10 mouse cellular contexts compared by ENCODE assay signal in the genomic region with DNA sequence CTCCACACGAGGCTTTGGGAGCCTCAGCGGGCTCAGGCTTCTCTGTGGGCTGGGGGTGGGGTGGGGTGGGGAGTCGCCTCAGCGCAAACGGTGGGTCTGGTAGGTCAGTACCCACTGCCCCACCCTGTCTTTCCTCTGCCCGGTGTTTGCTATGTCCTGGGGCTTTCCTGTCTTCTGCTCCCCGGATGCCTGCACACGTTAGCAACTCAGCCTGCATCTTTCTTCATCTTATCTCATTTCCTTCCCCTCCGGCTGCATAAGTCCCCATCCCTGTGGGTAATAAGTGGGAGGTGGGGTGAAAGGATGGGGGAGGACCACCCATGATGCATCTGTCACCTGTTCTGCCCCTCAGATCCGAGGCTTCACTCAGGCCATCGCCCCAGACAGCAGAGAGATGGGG. TPM values are rescaled to one million over a fixed set of nuclear protein-coding genes. Genes with fewer than 3 reads are reported as not detected.
DNase-seq lines count a peak whose midpoint lies in the region; ATAC-seq lines count a peak whose summit lies in the region.
"Had no signal": no experiment of that assay in that cellular context is flagged by ENCODE, and none has a peak within 500 bp of the region (broad histone marks: within the 10 kb centered on the region; RNA-seq: fewer than 3 reads in every experiment).

No protein-coding gene starts in this region.

- no peak overlapping the region; the same call in 1 of the 2 replicates for H3K9ac ChIP-seq in heart, embryonic 14.5 days (ENCODE audit: low read length)
- H3K9ac ChIP-seq in midbrain, embryonic 11.5 days (ENCODE audit: low read length), result peak overlapping the region; percentile 26; the same call in 1 of the 2 replicates
- no peak overlapping the region for H3K9ac ChIP-seq in midbrain, embryonic 16.5 days (ENCODE audit: low read depth, low read length)
- H3K9ac ChIP-seq in intestine, embryonic 14.5 days (ENCODE audit: low read length), result 0 out of 2 replicates have a peak overlapping the region, but pooled peaks have one; percentile 25
- peak overlapping the region; percentile 34; the same call in 1 of the 2 replicates for H3K9ac ChIP-seq in neural tube, embryonic 14.5 days (replicated peaks; ENCODE audit: low read depth, low read length)
- no peak overlapping the region for H3K9ac ChIP-seq in forebrain, embryonic 15.5 days (replicated peaks)

- H3K36me3 ChIP-seq in heart, embryonic 14.5 days (ENCODE audit: control insufficient read depth, insufficient read depth, low read length), result no peaks in the 10 kb centered on the region
- H3K36me3 ChIP-seq in midbrain, embryonic 11.5 days (ENCODE audit: control insufficient read depth, insufficient read depth, low read length), result no peaks in the 10 kb centered on the region
- no peaks in the 10 kb centered on the region for H3K36me3 ChIP-seq in midbrain, embryonic 16.5 days (ENCODE audit: control insufficient read depth, insufficient read depth, low read length)
- H3K36me3 ChIP-seq in intestine, embryonic 14.5 days (ENCODE audit: control insufficient read depth, insufficient read depth, low read length), result 0 out of 2 replicates have a peak, but pooled peaks cover 3% of the 10 kb centered on the region
- H3K36me3 ChIP-seq in neural tube, embryonic 14.5 days (ENCODE audit: control insufficient read depth, insufficient read depth, low read length), result 0 out of 2 replicates have a peak, but pooled peaks cover 3% of the 10 kb centered on the region
- no peaks in the 10 kb centered on the region for H3K36me3 ChIP-seq in forebrain, embryonic 15.5 days

- H3K4me3 ChIP-seq in heart, embryonic 14.5 days (ENCODE audit: control insufficient read depth in 1 of 2, insufficient read depth in 1 of 2, low read depth in 1 of 2, low read length in 2 of 2), result no peak overlapping the region
- no peak overlapping the region for H3K4me3 ChIP-seq in midbrain, embryonic 11.5 days (ENCODE audit: low read depth, low read length)
- no peak overlapping the region for H3K4me3 ChIP-seq in midbrain, embryonic 16.5 days (ENCODE audit: low read depth, low read length)
- 0 out of 2 replicates have a peak overlapping the region, but pooled peaks have one; percentile 13 for H3K4me3 ChIP-seq in intestine, embryonic 14.5 days (ENCODE audit: low read depth, low read length)
- no peak overlapping the region for H3K4me3 ChIP-seq in neural tube, embryonic 14.5 days (ENCODE audit: low read depth, low read length)
- no peak overlapping the region for H3K4me3 ChIP-seq in forebrain, embryonic 15.5 days
- H3K4me3 ChIP-seq: erythroblast, embryonic 14.5 days had no signal

- peaks cover 27% of the 10 kb centered on the region for H3K27me3 ChIP-seq in heart, embryonic 14.5 days (ENCODE audit: control insufficient read depth, insufficient read depth, low read length)
- H3K27me3 ChIP-seq in midbrain, embryonic 11.5 days (ENCODE audit: control insufficient read depth, insufficient read depth, low read length), result no peaks in the 10 kb centered on the region
- H3K27me3 ChIP-seq in midbrain, embryonic 16.5 days (ENCODE audit: control insufficient read depth, insufficient read depth, low read depth, low read length), result no peaks in the 10 kb centered on the region
- no peaks in the 10 kb centered on the region for H3K27me3 ChIP-seq in intestine, embryonic 14.5 days (replicated peaks; ENCODE audit: control insufficient read depth, insufficient read depth, low read length)
- no peaks in the 10 kb centered on the region for H3K27me3 ChIP-seq in neural tube, embryonic 14.5 days (ENCODE audit: control insufficient read depth, insufficient read depth, low read length)
- H3K27me3 ChIP-seq in forebrain, embryonic 15.5 days, result no peaks in the 10 kb centered on the region

- no peaks in the 10 kb centered on the region for H3K9me3 ChIP-seq in heart, embryonic 14.5 days (ENCODE audit: control insufficient read depth, low read length)
- no peaks in the 10 kb centered on the region for H3K9me3 ChIP-seq in midbrain, embryonic 11.5 days (ENCODE audit: control insufficient read depth, low read length)
- H3K9me3 ChIP-seq in midbrain, embryonic 16.5 days (replicated peaks; ENCODE audit: control insufficient read depth, low read length, poor library complexity, severe bottlenecking), result no peaks in the 10 kb centered on the region
- no peaks in the 10 kb centered on the region for H3K9me3 ChIP-seq in intestine, embryonic 14.5 days (ENCODE audit: control insufficient read depth, low read length)
- no peaks in the 10 kb centered on the region for H3K9me3 ChIP-seq in neural tube, embryonic 14.5 days (ENCODE audit: control insufficient read depth, low read length)
- no peaks in the 10 kb centered on the region for H3K9me3 ChIP-seq in forebrain, embryonic 15.5 days

- H3K4me2 ChIP-seq in heart, embryonic 14.5 days (ENCODE audit: low read length), result peak overlapping the region; percentile 24
- no peak overlapping the region for H3K4me2 ChIP-seq in midbrain, embryonic 11.5 days
- H3K4me2 ChIP-seq in midbrain, embryonic 16.5 days (ENCODE audit: low read length), result no peak overlapping the region
- peak overlapping the region; percentile 45 for H3K4me2 ChIP-seq in intestine, embryonic 14.5 days (ENCODE audit: low read length)
- H3K4me2 ChIP-seq in neural tube, embryonic 14.5 days (ENCODE audit: low read depth, low read length), result no peak overlapping the region
- H3K4me2 ChIP-seq in forebrain, embryonic 15.5 days (replicated peaks), result no peak overlapping the region

- intact Hi-C loops in heart, postnatal 36 days (cut with DNase I), result no loop called here

- no peak overlapping the region for H3K27ac ChIP-seq in heart, embryonic 14.5 days (replicated peaks in 1 of 2; ENCODE audit: control insufficient read depth in 1 of 2, insufficient read depth in 1 of 2, low read depth in 2 of 2, low read length in 2 of 2)
- no peak overlapping the region for H3K27ac ChIP-seq in midbrain, embryonic 11.5 days (ENCODE audit: low read depth, low read length)
- H3K27ac ChIP-seq in midbrain, embryonic 16.5 days (ENCODE audit: low read length), result no peak overlapping the region
- 0 out of 2 replicates have a peak overlapping the region, but pooled peaks have one; percentile 3 for H3K27ac ChIP-seq in intestine, embryonic 14.5 days (ENCODE audit: low read depth)
- H3K27ac ChIP-seq in neural tube, embryonic 14.5 days (ENCODE audit: low read depth, low read length), result no peak overlapping the region
- H3K27ac ChIP-seq in forebrain, embryonic 15.5 days (replicated peaks), result no peak overlapping the region

- ATAC-seq in heart, embryonic 14.5 days (ENCODE audit: insufficient number of reproducible peaks, insufficient read depth, low FRiP score, low read depth), result no peak
- no peak for ATAC-seq in midbrain, embryonic 11.5 days (ENCODE audit: low FRiP score)
- ATAC-seq in midbrain, embryonic 16.5 days, result no peak
- ATAC-seq in intestine, embryonic 14.5 days (replicated peaks; ENCODE audit: low FRiP score, low TSS enrichment, low read depth), result no peak
- no peak for ATAC-seq in neural tube, embryonic 14.5 days (ENCODE audit: low read depth)
- ATAC-seq in forebrain, embryonic 15.5 days (replicated peaks), result no peak

- 22% methylated on average over 11 of the region's 11 CpGs for WGBS in heart, embryonic 14.5 days
- WGBS in midbrain, embryonic 11.5 days, result 59% methylated on average over 11 of the region's 11 CpGs
- WGBS in midbrain, embryonic 16.5 days, result 47% methylated on average over 11 of the region's 11 CpGs
- WGBS in intestine, embryonic 14.5 days, result 20% methylated on average over 11 of the region's 11 CpGs
- WGBS in neural tube, embryonic 14.5 days, result 64% methylated on average over 11 of the region's 11 CpGs
- WGBS in forebrain, embryonic 15.5 days, result 46% methylated on average over 11 of the region's 11 CpGs

- peaks cover 30 to 47% of the 10 kb centered on the region in 2 experiments for H3K4me1 ChIP-seq in heart, embryonic 14.5 days (ENCODE audit: control insufficient read depth in 2 of 2, insufficient read depth in 2 of 2, low read length in 2 of 2)
- no peaks in the 10 kb centered on the region; the same call in 1 of the 2 replicates for H3K4me1 ChIP-seq in midbrain, embryonic 11.5 days (ENCODE audit: control insufficient read depth, insufficient read depth, low read length)
- no peaks in the 10 kb centered on the region for H3K4me1 ChIP-seq in midbrain, embryonic 16.5 days (ENCODE audit: control insufficient read depth, insufficient read depth, low read length)
- peaks cover 60% of the 10 kb centered on the region for H3K4me1 ChIP-seq in intestine, embryonic 14.5 days (replicated peaks; ENCODE audit: control insufficient read depth, insufficient read depth, low read length)
- no peaks in the 10 kb centered on the region for H3K4me1 ChIP-seq in neural tube, embryonic 14.5 days (ENCODE audit: control insufficient read depth, insufficient read depth, low read length)
- H3K4me1 ChIP-seq in forebrain, embryonic 15.5 days, result no peaks in the 10 kb centered on the region

- no peak for DNase-seq in heart, postnatal 36 days
- DNase-seq in midbrain, embryonic 11.5 days (ENCODE audit: low spot score, missing footprints), result no peak
- no peak for DNase-seq in intestine, embryonic 14.5 days (ENCODE audit: low spot score)
- DNase-seq in cerebellum, adult 9-10 months, result no peak
- DNase-seq: lung, postnatal 36 days had no signal

RNA-seq across cellular contexts. Expression of gene Ptgir, which starts 2.1 kb away (rescaled TPM):
- polyA plus RNA-seq in heart, embryonic 14.5 days (2014; fragmentation: Nextera tagmentation; extraction: Ambion mirVana), result 0.38 and 0.57 TPM in 2 replicates
- 1 to 10 TPM; 2.9 TPM for total RNA-seq in heart, postnatal 36 days (2021)
- polyA plus RNA-seq in midbrain, embryonic 11.5 days (2014; fragmentation: Nextera tagmentation; extraction: Ambion mirVana), result 0.94 and 1.2 TPM in 2 replicates
- 0.22 and 0.23 TPM in 2 replicates for polyA plus RNA-seq in midbrain, embryonic 16.5 days (2015; fragmentation: Nextera tagmentation; extraction: Ambion mirVana)
- 2.2 and 2.3 TPM in 2 replicates for polyA plus RNA-seq in intestine, embryonic 14.5 days (2014; fragmentation: Nextera tagmentation; extraction: Ambion mirVana)
- 1.2 TPM in 1 of 2 replicates, not detected in the other for polyA plus RNA-seq in neural tube, embryonic 14.5 days (2014; fragmentation: Nextera tagmentation; extraction: Ambion mirVana)
- polyA plus RNA-seq in forebrain, embryonic 15.5 days (2015; fragmentation: Nextera tagmentation; extraction: Ambion mirVana), result 0.13 and 0.29 TPM in 2 replicates

RNA-seq across cellular contexts. Expression of gene Calm3, which starts 15.5 kb away (rescaled TPM):
- 119 and 152 TPM in 2 replicates for polyA plus RNA-seq in heart, embryonic 14.5 days (2014; fragmentation: Nextera tagmentation; extraction: Ambion mirVana)
- 100 to 1,000 TPM; 182 to 193 TPM for total RNA-seq in heart, postnatal 36 days (2021)
- 284 and 295 TPM in 2 replicates for polyA plus RNA-seq in midbrain, embryonic 11.5 days (2014; fragmentation: Nextera tagmentation; extraction: Ambion mirVana)
- 405 and 443 TPM in 2 replicates for polyA plus RNA-seq in midbrain, embryonic 16.5 days (2015; fragmentation: Nextera tagmentation; extraction: Ambion mirVana)
- polyA plus RNA-seq in intestine, embryonic 14.5 days (2014; fragmentation: Nextera tagmentation; extraction: Ambion mirVana), result 184 and 190 TPM in 2 replicates
- 412 and 503 TPM in 2 replicates for polyA plus RNA-seq in neural tube, embryonic 14.5 days (2014; fragmentation: Nextera tagmentation; extraction: Ambion mirVana)
- polyA plus RNA-seq in forebrain, embryonic 15.5 days (2015; fragmentation: Nextera tagmentation; extraction: Ambion mirVana), result 291 and 305 TPM in 2 replicates

RNA-seq across cellular contexts. Expression of gene Gng8, which starts 16.8 kb away (rescaled TPM):
- polyA plus RNA-seq in heart, embryonic 14.5 days (2014; fragmentation: Nextera tagmentation; extraction: Ambion mirVana), result 4.2 and 6.9 TPM in 2 replicates
- total RNA-seq in heart, postnatal 36 days (2021), result 1 to 10 TPM in 1 of 2 experiments, under 1 TPM in 1; 0.54 to 1.3 TPM
- 9.7 and 10.2 TPM in 2 replicates for polyA plus RNA-seq in midbrain, embryonic 11.5 days (2014; fragmentation: Nextera tagmentation; extraction: Ambion mirVana)
- polyA plus RNA-seq in midbrain, embryonic 16.5 days (2015; fragmentation: Nextera tagmentation; extraction: Ambion mirVana), result 14.0 and 49.2 TPM in 2 replicates
- polyA plus RNA-seq in intestine, embryonic 14.5 days (2014; fragmentation: Nextera tagmentation; extraction: Ambion mirVana), result 12.5 and 13.9 TPM in 2 replicates
- 0.39 and 9.8 TPM in 2 replicates for polyA plus RNA-seq in neural tube, embryonic 14.5 days (2014; fragmentation: Nextera tagmentation; extraction: Ambion mirVana)
- 4.4 TPM in 2 replicates for polyA plus RNA-seq in forebrain, embryonic 15.5 days (2015; fragmentation: Nextera tagmentation; extraction: Ambion mirVana)
- polyA plus RNA-seq: erythroblast, embryonic 14.5 days had no signal

RNA-seq across cellular contexts. Expression of gene Dact3, which starts 33.2 kb away (rescaled TPM):
- polyA plus RNA-seq in heart, embryonic 14.5 days (2014; fragmentation: Nextera tagmentation; extraction: Ambion mirVana), result 13.2 and 13.8 TPM in 2 replicates
- 10 to 100 TPM; 11.2 to 11.7 TPM for total RNA-seq in heart, postnatal 36 days (2021)
- polyA plus RNA-seq in midbrain, embryonic 11.5 days (2014; fragmentation: Nextera tagmentation; extraction: Ambion mirVana), result 4.8 and 5.3 TPM in 2 replicates
- 2.6 and 3.0 TPM in 2 replicates for polyA plus RNA-seq in midbrain, embryonic 16.5 days (2015; fragmentation: Nextera tagmentation; extraction: Ambion mirVana)
- polyA plus RNA-seq in intestine, embryonic 14.5 days (2014; fragmentation: Nextera tagmentation; extraction: Ambion mirVana), result 5.3 and 5.5 TPM in 2 replicates
- 5.8 and 6.1 TPM in 2 replicates for polyA plus RNA-seq in neural tube, embryonic 14.5 days (2014; fragmentation: Nextera tagmentation; extraction: Ambion mirVana)
- polyA plus RNA-seq in forebrain, embryonic 15.5 days (2015; fragmentation: Nextera tagmentation; extraction: Ambion mirVana), result 3.3 and 3.4 TPM in 2 replicates

RNA-seq across cellular contexts. Expression of gene Pnmal2, which starts 36.1 kb away (rescaled TPM):
- polyA plus RNA-seq in heart, embryonic 14.5 days (2014; fragmentation: Nextera tagmentation; extraction: Ambion mirVana), result 2.8 TPM in 2 replicates
- total RNA-seq in heart, postnatal 36 days (2021), result 1 to 10 TPM; 3.4 to 3.9 TPM
- 8.3 and 8.6 TPM in 2 replicates for polyA plus RNA-seq in midbrain, embryonic 11.5 days (2014; fragmentation: Nextera tagmentation; extraction: Ambion mirVana)
- polyA plus RNA-seq in midbrain, embryonic 16.5 days (2015; fragmentation: Nextera tagmentation; extraction: Ambion mirVana), result 186 and 206 TPM in 2 replicates
- polyA plus RNA-seq in intestine, embryonic 14.5 days (2014; fragmentation: Nextera tagmentation; extraction: Ambion mirVana), result 4.1 and 5.3 TPM in 2 replicates
- 68.1 and 92.1 TPM in 2 replicates for polyA plus RNA-seq in neural tube, embryonic 14.5 days (2014; fragmentation: Nextera tagmentation; extraction: Ambion mirVana)
- polyA plus RNA-seq in forebrain, embryonic 15.5 days (2015; fragmentation: Nextera tagmentation; extraction: Ambion mirVana), result 87.4 and 102 TPM in 2 replicates
- polyA plus RNA-seq: erythroblast, embryonic 14.5 days had no signal

Comparison
In these comparisons a context has a peak if more than half of its experiments do, and no peak if none do; other contexts are left out.
1. H3K9ac ChIP-seq: peak in midbrain, embryonic 11.5 days (single experiment), intestine, embryonic 14.5 days (single experiment) and neural tube, embryonic 14.5 days (single experiment); none in heart, embryonic 14.5 days (single experiment), midbrain, embryonic 16.5 days (single experiment) and forebrain, embryonic 15.5 days (single experiment).
2. H3K4me2 ChIP-seq: peak in heart, embryonic 14.5 days (single experiment) and intestine, embryonic 14.5 days (single experiment); none in midbrain, embryonic 11.5 days (single experiment), midbrain, embryonic 16.5 days (single experiment), neural tube, embryonic 14.5 days (single experiment) and forebrain, embryonic 15.5 days (single experiment).